Mouse (Mus musculus) CH12.LX (cell line): Measurements from ENCODE around the gene Pde1c. TPM values are rescaled to one million over a fixed set of nuclear protein-coding genes. Genes with fewer than 3 reads are reported as not detected.

Source experiments
- DNase-seq: peaks from one replicate; pipeline ENCODE4 v3.0.0-alpha.2; 2013; ENCODE audit errors: extremely low read depth
- H3K27ac ChIP-seq: 2 replicates; pipeline ENCODE4 v1.5.1; 2012; ENCODE audit warnings: low read depth, mild to moderate bottlenecking, control low read depth, moderate library complexity; ENCODE audit not compliant: insufficient read depth
- H3K27me3 ChIP-seq: replicated peaks from 2 replicates; pipeline ENCODE3; 2012; ENCODE audit warnings: inconsistent platforms
- H3K36me3 ChIP-seq, 2 experiments: replicated peaks in 1 of 2; 2 replicates each; pipeline versions ENCODE3 to v1.6.1; 2012; ENCODE audit warnings: inconsistent platforms in 1 of 2, low read length in 1 of 2, mild to moderate bottlenecking in 1 of 2, mixed read lengths in 1 of 2, moderate library complexity in 1 of 2; ENCODE audit not compliant: control insufficient read depth in 1 of 2, insufficient read depth in 1 of 2
- H3K4me1 ChIP-seq, 2 experiments: 2 replicates each; pipeline ENCODE4 v1.6.1; 2012; ENCODE audit warnings: inconsistent platforms in 1 of 2, moderate library complexity in 1 of 2; ENCODE audit not compliant: insufficient read depth in 2 of 2, control insufficient read depth in 1 of 2
- H3K4me2 ChIP-seq: 2 replicates; pipeline ENCODE4 v1.6.1; 2012; ENCODE audit warnings: low read depth, mild to moderate bottlenecking, control low read depth; ENCODE audit not compliant: poor library complexity, insufficient read depth, severe bottlenecking
- H3K4me3 ChIP-seq, 3 experiments: fragments of 150-350 bp in 1 of 3; sonication (generic) in 1 of 3; replicated peaks in 1 of 3; 2 replicates each; pipeline versions ENCODE3 to v1.5.1; 2011 to 2012; ENCODE audit warnings: low read depth in 2 of 3, low read length in 2 of 3, mild to moderate bottlenecking in 2 of 3, moderate library complexity in 2 of 3, control low read depth in 1 of 3, improper control_type of control experiment in 1 of 3, inconsistent platforms in 1 of 3, mixed read lengths in 1 of 3; ENCODE audit not compliant: poor library complexity in 1 of 3
- H3K79me2 ChIP-seq: replicated peaks from 2 replicates; pipeline ENCODE4 v1.6.1; 2012; ENCODE audit warnings: mild to moderate bottlenecking, moderate library complexity; ENCODE audit not compliant: control insufficient read depth, poor library complexity, insufficient read depth, severe bottlenecking; ENCODE audit errors: extremely low read depth
- H3K9ac ChIP-seq: 2 replicates; pipeline ENCODE4 v1.6.1; 2012; ENCODE audit warnings: low read depth, mild to moderate bottlenecking, control low read depth, moderate library complexity; ENCODE audit not compliant: insufficient read depth
- H3K9me3 ChIP-seq: replicated peaks from 2 replicates; pipeline ENCODE3; 2012; ENCODE audit warnings: low read length, inconsistent platforms, mixed read lengths
- CHD1 ChIP-seq: IDR thresholded peaks from 2 replicates; pipeline ENCODE4 v1.6.1; 2012; ENCODE audit warnings: low read depth, low read length, improper control_type of control experiment, inconsistent platforms
- EP300 ChIP-seq: IDR thresholded peaks from 2 replicates; pipeline ENCODE4 v1.6.1; 2011; ENCODE audit warnings: low read length, improper control_type of control experiment
- GABPA ChIP-seq: IDR thresholded peaks from 2 replicates; pipeline ENCODE4 v1.6.1; 2012; ENCODE audit warnings: low read depth, low read length, improper control_type of control experiment, inconsistent platforms; ENCODE audit not compliant: insufficient replicate concordance
- HCFC1 ChIP-seq: IDR thresholded peaks from 2 replicates; pipeline ENCODE4 v1.6.1; 2012; ENCODE audit warnings: low read depth, mild to moderate bottlenecking, inconsistent platforms, low read length, improper control_type of control experiment
- MAZ ChIP-seq: IDR thresholded peaks from 2 replicates; pipeline ENCODE4 v1.6.1; 2012; ENCODE audit warnings: low read depth, mild to moderate bottlenecking, inconsistent platforms, low read length, improper control_type of control experiment, moderate library complexity
- PAX5 ChIP-seq: IDR thresholded peaks from 2 replicates; pipeline ENCODE4 v1.6.1; 2012; ENCODE audit warnings: low read length, inconsistent platforms, mixed read lengths
- POLR2AphosphoS2 ChIP-seq: IDR thresholded peaks from 2 replicates; pipeline ENCODE4 v1.6.1; 2011; ENCODE audit warnings: low read depth, low read length, improper control_type of control experiment
- RAD21 ChIP-seq: IDR thresholded peaks from 2 replicates; pipeline ENCODE4 v1.6.1; 2011; ENCODE audit warnings: low read depth, mild to moderate bottlenecking, low read length, improper control_type of control experiment, moderate library complexity
- TCF12 ChIP-seq: IDR thresholded peaks from 2 replicates; pipeline ENCODE4 v1.6.1; 2014; ENCODE audit warnings: low read depth, mild to moderate bottlenecking, inconsistent platforms, low read length, improper control_type of control experiment
- dilution Hi-C: fragments of 300-500 bp; cut with MboI; formaldehyde crosslinking; loops from 2 replicates; pipeline ENCODE4 v1.14.3; 2020; ENCODE audit warnings: low sequenced_read_pairs; ENCODE audit not compliant: extremely low pct_unique_long_range_greater_than_20kb, extremely low pct_ligation_motif_present
- in situ Hi-C: fragments of 300-500 bp; cut with MboI; formaldehyde crosslinking; loops from 3 replicates; pipeline ENCODE4 v1.14.3; 2019; ENCODE audit warnings: low sequenced_read_pairs, low pct_ligation_motif_present, low pct_unique_long_range_greater_than_20kb, mixed read lengths
- polyA plus RNA-seq: library from polyadenylated mRNA; unstranded; fragments of >175 nt; gene quantifications from 2 replicates; pipeline ENCODE4 v1.2.1, GENCODE M21; 2012; ENCODE audit warnings: low read depth; ENCODE audit not compliant: insufficient read length
- total RNA-seq, 2 experiments: library from RNA; depleted of rRNA; stranded (reverse); fragments of 300-350 nt in 1 of 2; fragments of >200 nt in 1 of 2; gene quantifications; 2 replicates each; pipeline ENCODE4 v1.2.3; 2012 to 2014

Gene Pde1c
- total and polyA plus RNA-seq, 3 experiments = 2.3 to 3.8 (median 2.4) TPM

DNA sequence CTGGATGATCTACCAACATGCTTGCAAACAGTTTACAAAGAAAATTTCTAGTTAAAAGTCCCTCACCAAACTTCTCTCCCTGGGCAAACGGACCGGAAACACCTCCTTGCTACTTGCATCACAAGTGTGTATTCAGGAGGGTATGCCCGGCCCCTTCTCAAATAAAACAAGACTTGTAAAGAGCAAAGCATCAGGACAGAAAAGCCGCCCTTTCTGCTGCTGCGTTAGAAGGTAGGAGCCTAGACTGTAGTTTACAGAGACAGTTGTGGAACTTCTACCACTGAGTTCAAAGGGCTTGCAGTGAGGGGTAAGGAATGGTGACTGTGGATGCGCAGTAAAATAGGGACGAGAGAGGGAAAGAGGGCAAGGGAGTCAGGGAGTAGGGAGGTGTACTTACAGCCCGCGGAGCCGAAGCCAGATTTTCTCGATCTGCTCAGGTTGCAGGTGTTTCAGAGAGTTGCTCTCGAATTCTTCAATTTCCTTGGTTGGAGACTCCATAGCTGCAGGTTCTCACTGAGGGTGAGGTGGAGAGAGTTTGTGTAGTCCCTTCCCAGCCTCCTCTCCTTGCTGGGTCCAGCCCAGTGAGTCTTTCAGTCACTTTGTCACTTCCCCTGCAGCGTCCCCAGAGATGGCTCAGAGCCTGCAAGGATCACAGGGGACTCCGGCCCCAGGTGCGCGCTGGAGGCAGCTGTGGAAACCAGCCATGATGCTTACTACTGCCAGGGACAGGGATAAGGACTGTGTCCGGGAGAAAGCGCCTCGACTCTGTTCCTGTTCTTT, 207.4 kb downstream of the Pde1c start:
- in situ Hi-C loops = loop anchor here (25.0 kb wide), 1 partner anchor 351 kb away; the partner anchor contains the start of genes Avl9 and Lsm5
- H3K4me3 ChIP-seq = no peak overlapping the region
- peaks cover 0 to 36% of the 10 kb centered on the region in 2 experiments; a peak in 2 of 4 replicates for H3K4me1 ChIP-seq
- TF ChIP-seq PAX5 = no peak
- no peak overlapping the region for H3K4me2 ChIP-seq
- dilution Hi-C loops = no loop called here
- H3K27ac ChIP-seq = no peak overlapping the region
- peaks cover 2% of the 10 kb centered on the region for H3K9me3 ChIP-seq
- H3K36me3 ChIP-seq = peaks cover 0 to 4% of the 10 kb centered on the region in 2 experiments
- H3K27me3 ChIP-seq = no peaks in the 10 kb centered on the region
- no peak for DNase-seq
- no peaks in the 10 kb centered on the region for H3K79me2 ChIP-seq
- H3K9ac ChIP-seq = no peak overlapping the region

DNA sequence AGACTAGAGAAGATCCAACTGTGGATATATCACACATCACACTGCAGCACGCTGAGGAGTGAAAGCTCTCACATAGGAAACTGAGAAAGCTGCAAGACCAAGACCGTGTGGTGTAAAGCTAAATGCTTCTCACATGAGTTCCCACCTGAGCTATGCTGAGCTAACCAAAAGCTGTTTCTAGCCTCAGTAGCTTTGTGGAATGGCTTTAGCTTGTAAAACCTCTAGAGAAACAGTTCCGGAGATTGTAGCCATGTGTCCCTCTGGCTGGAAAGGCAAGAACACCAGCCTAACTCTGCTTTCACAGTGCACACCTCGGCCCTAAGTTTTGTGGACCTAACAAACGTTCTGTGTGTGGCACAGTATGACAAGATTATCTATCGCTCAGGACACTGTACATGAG, 208.8 kb downstream of the Pde1c start:
- in situ Hi-C loops (loop anchor here (25.0 kb wide), 1 partner anchor 352 kb away; the partner anchor contains the start of genes Avl9 and Lsm5), dilution Hi-C loops (no loop called here)
- no peak overlapping the region for H3K4me2 ChIP-seq
- H3K79me2 ChIP-seq = no peaks in the 10 kb centered on the region
- peaks cover 0 to 22% of the 10 kb centered on the region in 2 experiments; a peak in 2 of 4 replicates for H3K4me1 ChIP-seq
- no peaks in the 10 kb centered on the region for H3K27me3 ChIP-seq
- no peak overlapping the region for H3K9ac ChIP-seq
- H3K4me3 ChIP-seq = no peak overlapping the region
- TF ChIP-seq RAD21 = no peak
- TF ChIP-seq HCFC1 = no peak
- no peaks in the 10 kb centered on the region for H3K9me3 ChIP-seq
- H3K27ac ChIP-seq = no peak overlapping the region
- H3K36me3 ChIP-seq = peaks cover 0 to 4% of the 10 kb centered on the region in 2 experiments
- DNase-seq = no peak

DNA sequence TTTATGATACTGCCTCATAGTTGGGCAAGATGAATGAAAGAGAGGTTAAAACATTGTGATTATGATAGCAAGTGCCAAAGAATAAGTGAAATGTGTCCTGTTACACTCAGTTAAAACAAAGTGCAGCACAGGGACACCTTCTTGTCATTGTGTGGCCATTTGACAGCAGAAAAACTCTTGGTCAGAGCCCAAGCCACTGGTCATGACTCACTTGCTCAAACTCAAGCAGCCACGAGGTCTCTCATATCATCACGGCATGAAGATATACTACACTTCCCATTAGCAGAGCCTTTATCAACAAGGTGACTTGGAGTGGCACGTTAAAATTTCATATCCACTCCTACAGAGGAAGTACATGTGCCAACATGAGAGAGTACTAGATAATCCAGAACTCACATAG, 209.8 kb downstream of the Pde1c start:
- Histone ChIP-seq H3K79me2 (no peaks in the 10 kb centered on the region), H3K4me1 (peaks cover 0 to 22% of the 10 kb centered on the region in 2 experiments; a peak in 2 of 4 replicates), H3K27me3 (no peaks in the 10 kb centered on the region), H3K4me2 (no peak overlapping the region), H3K9ac (no peak overlapping the region), H3K9me3 (no peaks in the 10 kb centered on the region), H3K4me3 (no peak overlapping the region), H3K36me3 (peaks cover 0 to 4% of the 10 kb centered on the region in 2 experiments), H3K27ac (no peak overlapping the region)
- in situ Hi-C loops (loop anchor here (25.0 kb wide), 1 partner anchor 353 kb away; the partner anchor contains the start of genes Avl9 and Lsm5), dilution Hi-C loops (no loop called here)
- TF ChIP-seq POLR2AphosphoS2 (no peak), TCF12 (no peak), MAZ (no peak), GABPA (no peak), EP300 (no peak), CHD1 (no peak)
- no peak for DNase-seq
